8 mouse cellular contexts compared by ENCODE assay signal in genomic region chr1:66815941-66816777, GRCm38 (mm10). TPM values are rescaled to one million over a fixed set of nuclear protein-coding genes. Genes with fewer than 3 reads are reported as not detected.
DNase-seq lines count a peak whose midpoint lies in the region; ATAC-seq and TF ChIP-seq lines count a peak whose summit lies in the region.

No protein-coding gene starts in this region.

- DNase-seq in CD8-positive naive resting alpha-beta T cell, adult 2 months (ENCODE audit: low read depth in 2 of 2, low spot score in 2 of 2), result peak; percentile 31 to 46
- peak; percentile 8 for DNase-seq in brain, embryonic 18.5 days (ENCODE audit: low read depth, low spot score)
- DNase-seq in kidney, postnatal 0 days (ENCODE audit: low spot score), result peak; percentile 88
- peak; percentile 92 for DNase-seq in liver, adult 2 months (ENCODE audit: extremely low read depth, low read depth, low spot score)

- no peaks in the 10 kb centered on the region for H3K36me3 ChIP-seq in heart, embryonic 13.5 days
- H3K36me3 ChIP-seq in kidney, postnatal 0 days (ENCODE audit: insufficient read depth, low read length), result no peaks in the 10 kb centered on the region
- H3K36me3 ChIP-seq in liver, adult 2 months (ENCODE audit: control insufficient read depth, insufficient read depth, low read length), result no peaks in the 10 kb centered on the region
- H3K36me3 ChIP-seq in stomach, embryonic 15.5 days, result no peaks in the 10 kb centered on the region

- H3K27me3 ChIP-seq in heart, embryonic 13.5 days (replicated peaks), result no peaks in the 10 kb centered on the region
- H3K27me3 ChIP-seq in kidney, postnatal 0 days (ENCODE audit: insufficient read depth, low read length), result no peaks in the 10 kb centered on the region
- no peaks in the 10 kb centered on the region for H3K27me3 ChIP-seq in liver, adult 2 months (ENCODE audit: control insufficient read depth, insufficient read depth, low read length)
- no peaks in the 10 kb centered on the region for H3K27me3 ChIP-seq in stomach, embryonic 15.5 days (replicated peaks)

- WGBS in heart, embryonic 13.5 days, result under 1% methylated on average over 39 of the region's 39 CpGs
- WGBS in kidney, postnatal 0 days, result under 1% methylated on average over 39 of the region's 39 CpGs
- WGBS in liver, adult 2 months, result under 1% methylated on average over 39 of the region's 39 CpGs
- WGBS in stomach, embryonic 15.5 days, result under 1% methylated on average over 39 of the region's 39 CpGs

- peak overlapping the region; percentile 87 for H3K4me3 ChIP-seq in heart, embryonic 13.5 days
- H3K4me3 ChIP-seq in kidney, postnatal 0 days (replicated peaks; ENCODE audit: low read depth, low read length), result peak overlapping the region; percentile 86
- peak overlapping the region; percentile 94 for H3K4me3 ChIP-seq in liver, adult 2 months (ENCODE audit: insufficient read depth, low read depth, low read length)
- peak overlapping the region; percentile 65 for H3K4me3 ChIP-seq in stomach, embryonic 15.5 days (replicated peaks)

- no peaks in the 10 kb centered on the region for H3K9me3 ChIP-seq in heart, embryonic 13.5 days
- no peaks in the 10 kb centered on the region for H3K9me3 ChIP-seq in kidney, postnatal 0 days (replicated peaks; ENCODE audit: low read length)
- no peaks in the 10 kb centered on the region for H3K9me3 ChIP-seq in stomach, embryonic 15.5 days

- H3K4me2 ChIP-seq in heart, embryonic 13.5 days, result peak overlapping the region; percentile 85
- H3K4me2 ChIP-seq in kidney, postnatal 0 days (ENCODE audit: low read length), result peak overlapping the region; percentile 65
- peak overlapping the region; percentile 49 for H3K4me2 ChIP-seq in stomach, embryonic 15.5 days

- H3K9ac ChIP-seq in heart, embryonic 13.5 days, result peak overlapping the region; percentile 92
- H3K9ac ChIP-seq in kidney, postnatal 0 days (ENCODE audit: low read depth, low read length), result peak overlapping the region; percentile 84
- H3K9ac ChIP-seq in liver, adult 2 months (ENCODE audit: low read depth, low read length), result peak overlapping the region; percentile 93
- peak overlapping the region; percentile 55 for H3K9ac ChIP-seq in stomach, embryonic 15.5 days

- peaks cover 20% of the 10 kb centered on the region for H3K4me1 ChIP-seq in heart, embryonic 13.5 days
- H3K4me1 ChIP-seq in kidney, postnatal 0 days (replicated peaks; ENCODE audit: insufficient read depth, low read length), result peaks cover 15% of the 10 kb centered on the region; the same call in 1 of the 2 replicates
- H3K4me1 ChIP-seq in liver, adult 2 months (ENCODE audit: control insufficient read depth, insufficient read depth, low read length), result peaks cover 4% of the 10 kb centered on the region
- no peaks in the 10 kb centered on the region for H3K4me1 ChIP-seq in stomach, embryonic 15.5 days

- peak overlapping the region; percentile 97 for H3K27ac ChIP-seq in heart, embryonic 13.5 days (replicated peaks)
- peak overlapping the region; percentile 98 for H3K27ac ChIP-seq in kidney, postnatal 0 days
- peak overlapping the region; percentile 98 for H3K27ac ChIP-seq in liver, adult 2 months (replicated peaks; ENCODE audit: insufficient read depth, low read depth, low read length)
- H3K27ac ChIP-seq in stomach, embryonic 15.5 days, result peak overlapping the region; percentile 93

- peak; percentile 18 for ATAC-seq in erythroid progenitor cell, adult 5-6 weeks (replicated peaks; ENCODE audit: low FRiP score, poor library complexity, severe bottlenecking)
- 0 out of 2 replicates have a peak, but pooled peaks have one; percentile 2 for ATAC-seq in heart, embryonic 13.5 days (ENCODE audit: extremely low read depth, insufficient number of reproducible peaks, low FRiP score, low TSS enrichment)
- peak; percentile 14; the same call in 1 of the 2 replicates for ATAC-seq in kidney, postnatal 0 days (replicated peaks; ENCODE audit: low FRiP score, low read depth)
- peak; percentile 29; the same call in 1 of the 2 replicates for ATAC-seq in monocyte, adult 5-6 weeks (replicated peaks; ENCODE audit: insufficient number of reproducible peaks, low FRiP score, low TSS enrichment, poor library complexity, severe bottlenecking)
- ATAC-seq in stomach, embryonic 15.5 days (ENCODE audit: insufficient read depth, low FRiP score, low read depth), result peak; percentile 13

- no peak for TF ChIP-seq CTCF in kidney, postnatal 0 days (IDR thresholded peaks at IDR 0.05; ENCODE audit: low read depth)
- no peak for TF ChIP-seq CTCF in liver, adult 2 months (IDR thresholded peaks at IDR 0.05; ENCODE audit: low read depth, low read length)

- no peak for TF ChIP-seq POLR2A in liver, adult 2 months (IDR thresholded peaks at IDR 0.05; ENCODE audit: extremely low read depth, insufficient read depth, low read length)

- H3K79me2 ChIP-seq in liver, adult 2 months (ENCODE audit: control insufficient read depth, insufficient read depth, low read length), result peaks cover 5% of the 10 kb centered on the region; the same call in 1 of the 2 replicates

RNA-seq across cellular contexts. Expression of gene Kansl1l, which starts 1.2 kb away (rescaled TPM):
- 18.7 and 41.9 TPM in 2 replicates for total RNA-seq in erythroid progenitor cell, adult 5-6 weeks (2015; ENCODE audit: low replicate concordance)
- total RNA-seq in erythroid progenitor cell, adult 5-6 weeks (2017; ENCODE audit: low replicate concordance), result 19.5 and 21.9 TPM in 2 replicates
- polyA plus RNA-seq in heart, embryonic 13.5 days (2015; fragmentation: Nextera tagmentation; extraction: Ambion mirVana), result 8.7 and 9.0 TPM in 2 replicates
- polyA plus RNA-seq in kidney, postnatal 0 days (2015; fragmentation: Nextera tagmentation; extraction: Ambion mirVana), result 17.3 and 17.9 TPM in 2 replicates
- total RNA-seq in liver, adult 2 months (2014; rRNA removed), result 18.5 and 18.9 TPM in 2 replicates
- 1.6 TPM in 2 replicates for polyA plus RNA-seq in liver, adult 2 months (2012; rRNA removed)
- total RNA-seq in monocyte, adult 5-6 weeks (2017), result 15.6 to 25.1 TPM (median 23.7 TPM) in 3 replicates
- polyA plus RNA-seq in stomach, embryonic 15.5 days (2015; fragmentation: Nextera tagmentation; extraction: Ambion mirVana), result 14.3 TPM in 2 replicates

RNA-seq across cellular contexts. Expression of gene Acadl, which starts 46.9 kb away (rescaled TPM):
- 88.9 and 90.1 TPM in 2 replicates for total RNA-seq in erythroid progenitor cell, adult 5-6 weeks (2015; ENCODE audit: low replicate concordance)
- 59.4 and 85.7 TPM in 2 replicates for total RNA-seq in erythroid progenitor cell, adult 5-6 weeks (2017; ENCODE audit: low replicate concordance)
- 459 and 524 TPM in 2 replicates for polyA plus RNA-seq in heart, embryonic 13.5 days (2015; fragmentation: Nextera tagmentation; extraction: Ambion mirVana)
- polyA plus RNA-seq in kidney, postnatal 0 days (2015; fragmentation: Nextera tagmentation; extraction: Ambion mirVana), result 254 and 281 TPM in 2 replicates
- 91.1 and 96.5 TPM in 2 replicates for total RNA-seq in liver, adult 2 months (2014; rRNA removed)
- 43.1 and 47.6 TPM in 2 replicates for polyA plus RNA-seq in liver, adult 2 months (2012; rRNA removed)
- total RNA-seq in monocyte, adult 5-6 weeks (2017), result 28.7 to 44.7 TPM (median 42.2 TPM) in 3 replicates
- 163 and 172 TPM in 2 replicates for polyA plus RNA-seq in stomach, embryonic 15.5 days (2015; fragmentation: Nextera tagmentation; extraction: Ambion mirVana)

Comparison
In these comparisons a context has a peak if more than half of its experiments do, and no peak if none do; other contexts are left out.
1. Peak in every context shown above with its lines: DNase-seq, ATAC-seq, H3K4me3 ChIP-seq and H3K27ac ChIP-seq.
2. DNase-seq: peak in every context shown above with its lines; median percentile 92 in liver, adult 2 months; 88 in kidney, postnatal 0 days; 38 in CD8-positive naive resting alpha-beta T cell, adult 2 months; 8 in brain, embryonic 18.5 days.